Mouse (Mus musculus): ENCODE measurements around the gene Chtop. TPM values are rescaled to one million over a fixed set of nuclear protein-coding genes. Genes with fewer than 3 reads are reported as not detected.
A peak's percentile ranks its signal among the peaks of the same experiment; 100 is the strongest.

The Chtop gene
- polyA plus RNA-seq, 1 experiment, result 111 TPM

- TF ChIP-seq CTCF (IDR thresholded peaks at IDR 0.05; ENCODE audit: borderline replicate concordance, insufficient read depth, low read length) (no peak), POLR2A (IDR thresholded peaks at IDR 0.05; ENCODE audit: low read depth, low read length) (no peak)
- Histone ChIP-seq H3K4me3 (ENCODE audit: insufficient read depth, low read length) (no peak overlapping the region), H3K4me1 (ENCODE audit: control insufficient read depth, insufficient read depth, low read length) (peaks cover 7% of the 10 kb centered on the region; the same call in 1 of the 2 replicates), H3K27ac (ENCODE audit: insufficient read depth, low read length) (no peak overlapping the region)
Measured at GRCm38 (mm10) chr3:90512948-90513642, 3.8 kb upstream of the Chtop start.

- no peak overlapping the region for H3K27ac ChIP-seq (ENCODE audit: insufficient read depth, low read length)
- no peak overlapping the region for H3K4me3 ChIP-seq (ENCODE audit: insufficient read depth, low read length)
- peaks cover 10% of the 10 kb centered on the region; the same call in 1 of the 2 replicates for H3K4me1 ChIP-seq (ENCODE audit: control insufficient read depth, insufficient read depth, low read length)
- TF ChIP-seq CTCF (IDR thresholded peaks at IDR 0.05; ENCODE audit: borderline replicate concordance, insufficient read depth, low read length) (no peak), POLR2A (IDR thresholded peaks at IDR 0.05; ENCODE audit: low read depth, low read length) (no peak)
Measured at GRCm38 (mm10) chr3:90512276-90512675, 3.0 kb upstream of the Chtop start.

DNA sequence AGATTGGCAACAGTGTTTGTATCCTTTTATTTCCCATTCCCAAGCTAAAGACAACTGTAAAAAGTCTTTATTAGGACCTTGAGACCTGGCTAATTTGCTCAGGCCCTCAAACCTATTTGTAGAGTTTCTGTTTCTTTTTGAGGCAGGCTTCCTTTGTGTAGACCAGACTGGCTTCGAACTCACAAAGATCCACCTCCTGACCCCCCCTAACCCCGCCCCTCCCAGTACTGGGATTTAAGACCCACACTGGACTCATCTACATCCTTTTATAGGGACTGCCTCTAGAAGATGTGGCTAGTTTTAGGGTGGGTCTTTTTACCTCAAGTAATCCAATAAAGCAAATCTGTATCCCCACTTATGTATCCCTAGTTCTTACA is 437 bp upstream of the Chtop start:
- no peak overlapping the region for H3K4me3 ChIP-seq (ENCODE audit: insufficient read depth, low read length)
- H3K27ac ChIP-seq (ENCODE audit: insufficient read depth, low read length), result no peak overlapping the region

GRCm38 (mm10) chr3:90508287-90508949 is 880 bp downstream of the Chtop start:
- Histone ChIP-seq H3K4me3 (ENCODE audit: insufficient read depth, low read length) (peak overlapping the region; percentile 98), H3K27ac (ENCODE audit: insufficient read depth, low read length) (peak overlapping the region; percentile 29; the same call in 1 of the 2 replicates), H3K4me1 (ENCODE audit: control insufficient read depth, insufficient read depth, low read length) (peaks cover 6% of the 10 kb centered on the region; the same call in 1 of the 2 replicates)
- TF ChIP-seq POLR2A (IDR thresholded peaks at IDR 0.05; ENCODE audit: low read depth, low read length), result no peak
- TF ChIP-seq CTCF (IDR thresholded peaks at IDR 0.05; ENCODE audit: borderline replicate concordance, insufficient read depth, low read length), result no peak

More for the DNA sequence above, 437 bp upstream of the Chtop start:
- TF ChIP-seq POLR2A (IDR thresholded peaks at IDR 0.05; ENCODE audit: low read depth, low read length), result no peak
- TF ChIP-seq CTCF (IDR thresholded peaks at IDR 0.05; ENCODE audit: borderline replicate concordance, insufficient read depth, low read length), result no peak
- H3K4me1 ChIP-seq (ENCODE audit: control insufficient read depth, insufficient read depth, low read length), result peaks cover 6% of the 10 kb centered on the region; the same call in 1 of the 2 replicates

- no peak overlapping the region for H3K27ac ChIP-seq (ENCODE audit: insufficient read depth, low read length)
- peaks cover 6% of the 10 kb centered on the region; the same call in 1 of the 2 replicates for H3K4me1 ChIP-seq (ENCODE audit: control insufficient read depth, insufficient read depth, low read length)
- no peak overlapping the region for H3K4me3 ChIP-seq (ENCODE audit: insufficient read depth, low read length)
- TF ChIP-seq POLR2A (IDR thresholded peaks at IDR 0.05; ENCODE audit: low read depth, low read length) (no peak), CTCF (IDR thresholded peaks at IDR 0.05; ENCODE audit: borderline replicate concordance, insufficient read depth, low read length) (no peak)
Measured at GRCm38 (mm10) chr3:90506362-90506761, 2.9 kb downstream of the Chtop start.

GRCm38 (mm10) chr3:90505216-90505615 is 4.1 kb downstream of the Chtop start:
- Histone ChIP-seq H3K4me3 (ENCODE audit: insufficient read depth, low read length) (no peak overlapping the region), H3K27ac (ENCODE audit: insufficient read depth, low read length) (no peak overlapping the region), H3K4me1 (ENCODE audit: control insufficient read depth, insufficient read depth, low read length) (peaks cover 6% of the 10 kb centered on the region; the same call in 1 of the 2 replicates)
- TF ChIP-seq POLR2A (IDR thresholded peaks at IDR 0.05; ENCODE audit: low read depth, low read length), result no peak
- no peak for TF ChIP-seq CTCF (IDR thresholded peaks at IDR 0.05; ENCODE audit: borderline replicate concordance, insufficient read depth, low read length)

GRCm38 (mm10) chr3:90503444-90503843 is 5.9 kb downstream of the Chtop start:
- TF ChIP-seq CTCF (IDR thresholded peaks at IDR 0.05; ENCODE audit: borderline replicate concordance, insufficient read depth, low read length), result no peak
- TF ChIP-seq POLR2A (IDR thresholded peaks at IDR 0.05; ENCODE audit: low read depth, low read length), result no peak
- no peak overlapping the region for H3K27ac ChIP-seq (ENCODE audit: insufficient read depth, low read length)
- H3K4me1 ChIP-seq (ENCODE audit: control insufficient read depth, insufficient read depth, low read length), result peaks cover 6% of the 10 kb centered on the region; the same call in 1 of the 2 replicates
- no peak overlapping the region for H3K4me3 ChIP-seq (ENCODE audit: insufficient read depth, low read length)

DNA sequence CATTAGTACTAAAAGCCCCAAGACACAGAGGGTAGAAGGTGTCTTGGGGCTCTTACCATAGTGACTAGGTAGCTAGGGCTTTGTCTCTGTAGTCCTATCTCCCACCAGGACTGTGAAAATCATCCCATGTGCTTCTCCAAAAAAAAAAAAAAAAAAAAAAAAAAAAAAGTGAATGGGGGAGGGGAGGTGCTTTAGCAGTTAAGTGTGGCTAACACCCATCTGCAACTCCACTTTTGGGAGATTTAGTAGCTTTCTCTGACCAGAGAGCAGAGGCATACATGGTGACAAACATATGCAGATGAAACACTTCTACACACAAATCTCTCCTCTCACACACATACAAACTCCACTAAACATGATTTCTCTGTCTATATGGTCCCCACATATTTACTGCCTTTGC is 11.7 kb downstream of the Chtop start:
- TF ChIP-seq POLR2A (IDR thresholded peaks at IDR 0.05; ENCODE audit: low read depth, low read length) (no peak), CTCF (IDR thresholded peaks at IDR 0.05; ENCODE audit: borderline replicate concordance, insufficient read depth, low read length) (no peak)
- Histone ChIP-seq H3K4me1 (ENCODE audit: control insufficient read depth, insufficient read depth, low read length) (no peaks in the 10 kb centered on the region), H3K27ac (ENCODE audit: insufficient read depth, low read length) (no peak overlapping the region), H3K4me3 (ENCODE audit: insufficient read depth, low read length) (no peak overlapping the region)

GRCm38 (mm10) chr3:90495850-90496525 is 13.3 kb downstream of the Chtop start:
- Histone ChIP-seq H3K4me1 (ENCODE audit: control insufficient read depth, insufficient read depth, low read length) (no peaks in the 10 kb centered on the region), H3K27ac (ENCODE audit: insufficient read depth, low read length) (no peak overlapping the region), H3K4me3 (ENCODE audit: insufficient read depth, low read length) (no peak overlapping the region)
- TF ChIP-seq CTCF (IDR thresholded peaks at IDR 0.05; ENCODE audit: borderline replicate concordance, insufficient read depth, low read length), result no peak
- TF ChIP-seq POLR2A (IDR thresholded peaks at IDR 0.05; ENCODE audit: low read depth, low read length), result no peak

Data from embryonic fibroblast, embryonic 13.5 days (primary cell).